Mouse (Mus musculus) myocyte (in vitro differentiated cells): ENCODE data around the gene Clec4f. TPM values are rescaled to one million over a fixed set of nuclear protein-coding genes. Genes with fewer than 3 reads are reported as not detected.

Experiments
- H3K27me3 ChIP-seq: one replicate; pipeline ENCODE4 v1.6.1; 2011; ENCODE audit not compliant: control insufficient read depth, insufficient read depth, insufficient read length
- H3K36me3 ChIP-seq: one replicate; pipeline ENCODE4 v1.6.1; 2011; ENCODE audit not compliant: control insufficient read depth, insufficient read depth
- H3K4me2 ChIP-seq: one replicate; pipeline ENCODE4 v1.6.1; 2011; ENCODE audit warnings: low read depth, control low read depth
- H3K4me3 ChIP-seq: one replicate; pipeline ENCODE4 v1.5.1; 2011; ENCODE audit warnings: mild to moderate bottlenecking, control low read depth, moderate library complexity
- H3K79me2 ChIP-seq: one replicate; pipeline ENCODE4 v1.6.1; 2011; ENCODE audit not compliant: control insufficient read depth, insufficient read depth
- H3ac ChIP-seq: one replicate; pipeline ENCODE4 v1.6.1; 2011; ENCODE audit not compliant: control insufficient read depth, insufficient read length
- CEBPB ChIP-seq: IDR thresholded peaks from 2 replicates; pipeline ENCODE4 v1.6.1; 2011; ENCODE audit warnings: mild to moderate bottlenecking, moderate library complexity; ENCODE audit not compliant: poor library complexity, insufficient read depth, severe bottlenecking
- E2F4 ChIP-seq: IDR thresholded peaks from one replicate; pipeline ENCODE4 v1.6.1; 2011; ENCODE audit warnings: mild to moderate bottlenecking, control low read depth, moderate library complexity; ENCODE audit not compliant: insufficient read depth
- MAX ChIP-seq: IDR thresholded peaks from one replicate; pipeline ENCODE4 v1.6.1; 2011; ENCODE audit warnings: low read depth, mild to moderate bottlenecking, control low read depth
- MYOD1 ChIP-seq, 3 experiments: IDR thresholded peaks; one replicate each; pipeline ENCODE4 v1.6.1; 2011; ENCODE audit warnings: control low read depth in 2 of 3, low read depth in 2 of 3, mild to moderate bottlenecking in 2 of 3, moderate library complexity in 1 of 3; ENCODE audit not compliant: insufficient read length in 2 of 3, control insufficient read depth in 1 of 3
- MYOG ChIP-seq, 3 experiments: IDR thresholded peaks; one replicate each; pipeline ENCODE4 v1.6.1; 2011; ENCODE audit warnings: control low read depth in 2 of 3, low read depth in 2 of 3, mild to moderate bottlenecking in 2 of 3; ENCODE audit not compliant: insufficient read length in 2 of 3, control insufficient read depth in 1 of 3, insufficient read depth in 1 of 3
- POLR2A ChIP-seq: IDR thresholded peaks from one replicate; pipeline ENCODE4 v1.6.1; 2011; ENCODE audit warnings: low read depth, mild to moderate bottlenecking, control low read depth, moderate library complexity; ENCODE audit not compliant: insufficient read length
- POLR2AphosphoS2 ChIP-seq: IDR thresholded peaks from one replicate; pipeline ENCODE4 v1.6.1; 2011; ENCODE audit warnings: low read depth, control low read depth; ENCODE audit not compliant: insufficient read length
- REST ChIP-seq: IDR thresholded peaks from one replicate; pipeline ENCODE4 v1.6.1; 2011; ENCODE audit warnings: mild to moderate bottlenecking, control low read depth, moderate library complexity; ENCODE audit not compliant: insufficient read depth, insufficient read length
- SRF ChIP-seq: IDR thresholded peaks from one replicate; pipeline ENCODE4 v1.6.1; 2011; ENCODE audit warnings: low read depth; ENCODE audit not compliant: control insufficient read depth, insufficient read length
- TCF12 ChIP-seq: IDR thresholded peaks from one replicate; pipeline ENCODE4 v1.6.1; 2011; ENCODE audit warnings: mild to moderate bottlenecking, control low read depth; ENCODE audit not compliant: poor library complexity, insufficient read depth, severe bottlenecking
- TCF3 ChIP-seq: IDR thresholded peaks from one replicate; pipeline ENCODE4 v1.6.1; 2011; ENCODE audit warnings: low read depth, control low read depth; ENCODE audit not compliant: insufficient read length
- USF1 ChIP-seq: IDR thresholded peaks from one replicate; pipeline ENCODE4 v1.6.1; 2011; ENCODE audit warnings: low read depth, mild to moderate bottlenecking, control low read depth, moderate library complexity
- polyA plus RNA-seq: library from polyadenylated mRNA; unstranded; fragments of >200 nt; fragmentation: generic; extraction: Trizol; gene quantifications from one replicate; pipeline ENCODE4 v1.2.1, GENCODE M21; 2012; ENCODE audit warnings: missing spikeins

The Clec4f gene
- polyA plus RNA-seq, 1 experiment = not detected

GRCm38 (mm10) chr6:83695731-83696130, 39.7 kb upstream of the Clec4f start:
- TF ChIP-seq MAX (no peak), REST (no peak), E2F4 (no peak), CEBPB (no peak), POLR2AphosphoS2 (no peak), MYOD1 (IDR thresholded peaks at IDR 0.05; ENCODE audit: control insufficient read depth in 1 of 3, insufficient read length in 2 of 3, low read depth in 2 of 3) (no peak), USF1 (no peak)
- no peaks in the 10 kb centered on the region for H3K36me3 ChIP-seq
- H3ac ChIP-seq = no peak overlapping the region
- no peaks in the 10 kb centered on the region for H3K79me2 ChIP-seq
- peaks cover 75% of the 10 kb centered on the region for H3K27me3 ChIP-seq
- H3K4me3 ChIP-seq = no peak overlapping the region
- H3K4me2 ChIP-seq = no peak overlapping the region

GRCm38 (mm10) chr6:83693835-83694234, 37.8 kb upstream of the Clec4f start:
- H3K79me2 ChIP-seq = no peaks in the 10 kb centered on the region
- H3K4me2 ChIP-seq = no peak overlapping the region
- H3K4me3 ChIP-seq = no peak overlapping the region
- H3K27me3 ChIP-seq = peaks cover 68% of the 10 kb centered on the region
- no peak overlapping the region for H3ac ChIP-seq
- H3K36me3 ChIP-seq = no peaks in the 10 kb centered on the region
- TF ChIP-seq TCF3 = no peak
- TF ChIP-seq CEBPB = no peak
- no peak for TF ChIP-seq MYOG (IDR thresholded peaks at IDR 0.05; ENCODE audit: control insufficient read depth in 1 of 3, insufficient read depth in 1 of 3, insufficient read length in 2 of 3, low read depth in 2 of 3)
- no peak for TF ChIP-seq MAX
- TF ChIP-seq TCF12 = no peak
- no peak for TF ChIP-seq POLR2AphosphoS2
- TF ChIP-seq SRF = no peak
- no peak for TF ChIP-seq MYOD1 (IDR thresholded peaks at IDR 0.05; ENCODE audit: control insufficient read depth in 1 of 3, insufficient read length in 2 of 3, low read depth in 2 of 3)
- TF ChIP-seq POLR2A = no peak
- no peak for TF ChIP-seq REST
- TF ChIP-seq E2F4 = no peak

DNA sequence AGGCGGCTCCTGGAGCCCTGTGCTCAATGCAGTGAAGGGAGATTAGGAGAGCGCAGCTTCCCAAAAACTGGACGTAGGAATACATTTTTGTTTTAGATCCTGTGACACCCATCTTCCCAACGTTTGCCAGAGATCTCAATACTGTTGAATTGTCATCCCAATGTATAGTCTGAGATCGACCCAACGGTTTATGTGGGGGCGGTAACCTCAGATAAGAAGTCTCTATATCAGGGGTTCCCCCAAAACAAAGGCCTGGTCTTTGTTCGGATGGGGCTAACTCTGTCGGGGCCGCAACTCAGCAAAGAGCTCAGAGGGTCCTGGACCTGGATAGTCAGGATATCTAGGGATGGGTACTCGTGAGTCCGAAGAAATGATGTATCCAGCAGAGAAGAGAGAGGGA, 37.0 kb upstream of the Clec4f start:
- Histone ChIP-seq H3K4me2 (no peak overlapping the region), H3K4me3 (no peak overlapping the region), H3K36me3 (no peaks in the 10 kb centered on the region), H3ac (no peak overlapping the region), H3K79me2 (no peaks in the 10 kb centered on the region), H3K27me3 (peaks cover 69% of the 10 kb centered on the region)
- TF ChIP-seq TCF3 (no peak), POLR2AphosphoS2 (no peak), USF1 (no peak), CEBPB (no peak), SRF (no peak), MYOD1 (IDR thresholded peaks at IDR 0.05; ENCODE audit: control insufficient read depth in 1 of 3, insufficient read length in 2 of 3, low read depth in 2 of 3) (no peak), REST (no peak), MYOG (IDR thresholded peaks at IDR 0.05; ENCODE audit: control insufficient read depth in 1 of 3, insufficient read depth in 1 of 3, insufficient read length in 2 of 3, low read depth in 2 of 3) (no peak), E2F4 (no peak), MAX (no peak), TCF12 (no peak), POLR2A (no peak)

DNA sequence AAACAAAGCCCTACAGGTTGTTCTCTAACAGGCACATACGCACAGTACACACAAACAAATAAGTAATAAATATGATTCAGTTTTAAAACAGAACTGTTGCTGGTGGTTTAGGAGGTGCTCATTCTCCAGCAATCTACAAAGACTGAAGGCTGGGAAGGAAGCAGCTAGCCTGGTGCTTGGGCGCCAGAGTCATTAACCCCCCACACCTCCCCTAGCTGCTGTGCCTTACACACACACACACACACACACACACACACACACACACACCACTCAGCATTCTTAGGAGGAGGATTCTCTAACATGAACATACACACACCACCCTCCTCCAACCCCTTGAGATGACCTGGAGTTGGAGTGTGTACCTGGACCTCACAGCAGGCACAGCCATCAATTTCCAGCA, 34.9 kb upstream of the Clec4f start:
- TF ChIP-seq TCF3 (no peak), CEBPB (no peak), E2F4 (no peak), POLR2A (no peak), REST (no peak), MYOD1 (IDR thresholded peaks at IDR 0.05; ENCODE audit: control insufficient read depth in 1 of 3, insufficient read length in 2 of 3, low read depth in 2 of 3) (no peak), POLR2AphosphoS2 (no peak), MAX (no peak), USF1 (no peak), MYOG (IDR thresholded peaks at IDR 0.05; ENCODE audit: control insufficient read depth in 1 of 3, insufficient read depth in 1 of 3, insufficient read length in 2 of 3, low read depth in 2 of 3) (no peak), SRF (no peak), TCF12 (no peak)
- H3ac ChIP-seq = no peak overlapping the region

DNA sequence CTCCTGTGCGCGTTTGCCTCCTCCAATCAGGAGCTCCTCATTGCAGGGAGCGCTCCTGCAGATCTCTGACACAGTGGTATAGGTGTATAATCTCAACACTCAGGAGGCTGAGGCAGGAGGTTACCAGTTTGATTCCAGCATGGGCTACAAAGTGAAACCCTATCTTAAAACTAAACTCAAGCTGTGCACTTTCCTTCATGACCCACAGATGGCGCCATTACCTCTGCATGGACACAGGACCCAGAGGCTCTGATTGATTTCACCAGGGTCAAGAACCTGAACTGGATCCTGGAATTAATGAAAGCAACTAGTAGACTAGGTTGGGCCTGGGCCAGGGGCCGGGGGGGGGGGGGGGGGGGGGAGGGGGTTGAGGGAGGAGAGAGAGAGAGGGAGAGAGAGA, 34.3 kb upstream of the Clec4f start:
- H3K4me2 ChIP-seq = no peak overlapping the region
- no peak for TF ChIP-seq MYOD1 (IDR thresholded peaks at IDR 0.05; ENCODE audit: control insufficient read depth in 1 of 3, insufficient read length in 2 of 3, low read depth in 2 of 3)
- no peak for TF ChIP-seq POLR2A
- TF ChIP-seq SRF = no peak
- TF ChIP-seq MYOG (IDR thresholded peaks at IDR 0.05; ENCODE audit: control insufficient read depth in 1 of 3, insufficient read depth in 1 of 3, insufficient read length in 2 of 3, low read depth in 2 of 3) = no peak
- no peaks in the 10 kb centered on the region for H3K36me3 ChIP-seq
- H3K79me2 ChIP-seq = no peaks in the 10 kb centered on the region
- H3K27me3 ChIP-seq = peaks cover 66% of the 10 kb centered on the region
- no peak overlapping the region for H3ac ChIP-seq
- no peak overlapping the region for H3K4me3 ChIP-seq

More for the DNA sequence above, 34.9 kb upstream of the Clec4f start:
- Histone ChIP-seq H3K36me3 (no peaks in the 10 kb centered on the region), H3K4me3 (no peak overlapping the region), H3K79me2 (no peaks in the 10 kb centered on the region), H3K4me2 (no peak overlapping the region), H3K27me3 (peaks cover 63% of the 10 kb centered on the region)
